Mouse (Mus musculus) cortical plate, adult 2 months (tissue): Measurements from ENCODE around the gene C3ar1. TPM values are rescaled to one million over a fixed set of nuclear protein-coding genes. Genes with fewer than 3 reads are reported as not detected.

Experiments used
- H3K27ac ChIP-seq: fragments of 200-500 bp; 2 replicates; pipeline ENCODE4 v1.5.1; 2012; ENCODE audit warnings: low read length, control low read depth, inconsistent platforms; ENCODE audit not compliant: insufficient read depth
- H3K4me1 ChIP-seq: fragments of 200-500 bp; 2 replicates; pipeline ENCODE4 v1.6.1; 2011; ENCODE audit warnings: low read length; ENCODE audit not compliant: control insufficient read depth, insufficient read depth
- H3K4me3 ChIP-seq: fragments of 200-500 bp; 2 replicates; pipeline ENCODE4 v1.5.1; 2011; ENCODE audit warnings: mild to moderate bottlenecking, low read length, control low read depth; ENCODE audit not compliant: insufficient read depth
- CTCF ChIP-seq: fragments of 200-500 bp; IDR thresholded peaks from 2 replicates; pipeline ENCODE4 v1.5.1; 2011; ENCODE audit warnings: mild to moderate bottlenecking, control low read depth, low read length; ENCODE audit not compliant: insufficient read depth; ENCODE audit errors: extremely low read depth
- POLR2A ChIP-seq: fragments of 200-500 bp; IDR thresholded peaks from 2 replicates; pipeline ENCODE4 v1.6.1; 2011; ENCODE audit warnings: mild to moderate bottlenecking, low read length, control low read depth; ENCODE audit not compliant: insufficient read depth; ENCODE audit errors: extremely low read depth
- polyA plus RNA-seq: library from polyadenylated mRNA; depleted of rRNA; stranded (reverse); fragments of >200 nt; gene quantifications from 2 replicates; pipeline ENCODE4 v1.2.3, GENCODE M21; 2012; rRNA removed

C3ar1 gene
- polyA plus RNA-seq, 1 experiment, result 1.5 TPM

DNA sequence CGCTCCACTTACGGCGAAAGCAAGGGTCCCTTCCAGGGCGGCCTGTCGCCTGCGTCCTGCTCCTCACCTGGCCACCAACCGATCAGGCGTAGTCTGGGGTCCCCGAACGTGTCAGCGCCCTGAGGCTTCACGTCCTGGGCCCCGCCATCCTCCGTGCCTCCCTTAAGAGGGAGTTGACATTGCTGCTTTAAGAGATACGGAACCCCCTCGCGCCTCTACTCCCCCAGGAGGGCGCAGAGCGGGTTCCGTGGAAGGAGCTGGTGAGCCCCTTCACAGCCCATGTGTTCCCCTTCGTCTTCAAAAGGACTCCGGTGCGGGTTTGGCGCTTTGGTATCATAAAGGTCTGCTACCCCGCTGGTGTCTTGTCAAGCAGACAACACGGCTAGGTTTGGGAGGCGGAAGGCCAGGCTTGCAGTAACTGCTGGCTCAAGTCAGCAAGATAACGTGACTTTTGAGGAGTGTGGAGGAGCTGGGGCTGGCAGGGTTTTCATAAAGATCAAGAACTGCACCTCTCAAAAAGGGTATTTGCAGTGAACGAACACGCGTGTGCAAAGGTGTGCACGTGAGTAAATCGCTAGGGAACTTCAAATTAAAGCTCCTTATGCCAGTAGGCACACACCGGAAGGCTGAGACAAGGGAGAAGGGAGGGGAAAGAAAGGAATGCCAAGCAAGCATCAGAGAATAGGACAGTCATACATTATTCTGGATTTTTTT, 54.0 kb downstream of the C3ar1 start:
- Histone ChIP-seq H3K4me3 (peak overlapping the region; percentile 76), H3K27ac (peak overlapping the region; percentile 97), H3K4me1 (no peaks in the 10 kb centered on the region)
- no peak for TF ChIP-seq CTCF
- 0 out of 2 replicates have a peak, but pooled peaks have one; percentile 27 for TF ChIP-seq POLR2A

DNA sequence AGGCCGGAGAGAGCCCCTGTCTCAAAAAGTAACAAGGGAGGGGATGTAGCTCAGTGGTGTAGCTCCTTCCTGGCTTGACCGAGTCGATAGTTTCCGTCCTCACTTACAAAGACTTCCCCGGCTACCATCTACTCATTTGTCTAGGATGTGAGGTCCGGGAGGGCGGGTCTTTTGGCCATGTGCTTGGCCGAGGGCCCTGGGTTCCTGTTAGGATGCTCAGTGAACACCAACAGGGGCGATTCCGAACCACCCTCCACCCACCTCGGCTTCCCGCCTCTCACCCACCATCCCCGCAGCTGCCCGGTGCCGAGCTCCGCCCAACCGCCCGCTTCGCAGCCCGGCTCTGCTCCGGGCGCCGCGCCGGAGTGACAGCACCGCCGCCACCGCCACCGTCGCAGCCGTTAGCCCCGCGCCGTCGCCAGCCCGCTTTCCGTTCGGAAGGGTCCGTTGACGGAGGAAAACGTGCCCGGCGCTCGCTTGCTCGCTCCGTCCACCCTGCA, 54.6 kb downstream of the C3ar1 start, which contains the start of gene Slc2a3:
Gene Slc2a3 (minus strand): TSS at position 340 of the 500 bp plus-strand sequence.
- H3K4me1 ChIP-seq, result no peaks in the 10 kb centered on the region
- TF ChIP-seq CTCF (no peak), POLR2A (no peak)
- H3K27ac ChIP-seq, result peak within 1 kb of the TSS; percentile 97
- peak within 1 kb of the TSS; percentile 76 for H3K4me3 ChIP-seq

- peak overlapping the region; percentile 76 for H3K4me3 ChIP-seq
- H3K4me1 ChIP-seq, result no peaks in the 10 kb centered on the region
- TF ChIP-seq CTCF (no peak), POLR2A (no peak; the same call in 1 of the 2 replicates)
- peak overlapping the region; percentile 97 for H3K27ac ChIP-seq
Measured at GRCm38 (mm10) chr6:122800640-122801300, 55.2 kb downstream of the C3ar1 start.

Other genes with a start within 250 kb of the C3ar1 start
- gene Gdf3, start 246.1 kb downstream of the C3ar1 start, polyA plus RNA-seq, result not detected in 2 replicates
- not detected in 2 replicates for gene Dppa3, start 229.8 kb downstream of the C3ar1 start, polyA plus RNA-seq
- gene Nanog, start 148.7 kb downstream of the C3ar1 start, polyA plus RNA-seq, result 0.10 TPM in 1 of 2 replicates, not detected in the other
- 100 and 101 TPM in 2 replicates for gene Slc2a3, start 54.5 kb downstream of the C3ar1 start, polyA plus RNA-seq
- gene Foxj2, start 36.2 kb downstream of the C3ar1 start, polyA plus RNA-seq, result 12.7 and 13.1 TPM in 2 replicates
- 127 and 133 TPM in 2 replicates for gene Necap1, start 18.3 kb upstream of the C3ar1 start, polyA plus RNA-seq
- gene Clec4a1, start 65.7 kb upstream of the C3ar1 start, polyA plus RNA-seq, result 0.46 and 0.47 TPM in 2 replicates
- gene Clec4a3, start 96.4 kb upstream of the C3ar1 start, polyA plus RNA-seq, result 0.65 and 0.74 TPM in 2 replicates
- gene Clec4a4, start 134.2 kb upstream of the C3ar1 start, polyA plus RNA-seq, result not detected in 2 replicates
- not detected in 2 replicates for gene Clec4b1, start 193.8 kb upstream of the C3ar1 start, polyA plus RNA-seq